Comparison of ENCODE assay signal across 8 mouse cellular contexts in genomic region chr11:78535376-78536079, GRCm38 (mm10). TPM values are rescaled to one million over a fixed set of nuclear protein-coding genes. Genes with fewer than 3 reads are reported as not detected.
DNase-seq lines count a peak whose midpoint lies in the region; ATAC-seq lines count a peak whose summit lies in the region.

No protein-coding gene starts in this region.

- peak; percentile 20 for DNase-seq in c-Kit-negative CD71-positive TER-119-positive erythroid progenitor cells, embryonic 14.5 days (ENCODE audit: low read depth, low spot score)
- peak; percentile 84 for DNase-seq in lung, postnatal 25 days (ENCODE audit: low spot score)
- no peak for DNase-seq in layer of hippocampus, postnatal 10 days (ENCODE audit: low spot score in 2 of 2)
- DNase-seq in spleen, adult 18-20 months = no peak

- peak overlapping the region; percentile 98 for H3K4me3 ChIP-seq in megakaryocyte, embryonic 14.5 days (replicated peaks)
- H3K4me3 ChIP-seq in heart, embryonic 12.5 days = peak overlapping the region; percentile 84
- peak overlapping the region; percentile 84 for H3K4me3 ChIP-seq in kidney, embryonic 14.5 days (ENCODE audit: low read length)

- peaks cover 5% of the 10 kb centered on the region for H3K27me3 ChIP-seq in megakaryocyte, embryonic 14.5 days (replicated peaks)
- no peaks in the 10 kb centered on the region for H3K27me3 ChIP-seq in heart, embryonic 12.5 days (replicated peaks)
- H3K27me3 ChIP-seq in kidney, embryonic 14.5 days (ENCODE audit: control insufficient read depth, insufficient read depth, low read length) = no peaks in the 10 kb centered on the region

- ATAC-seq in megakaryocyte, adult 5-6 weeks (ENCODE audit: poor library complexity, severe bottlenecking) = no peak
- no peak for ATAC-seq in heart, embryonic 12.5 days (ENCODE audit: insufficient number of reproducible peaks, low FRiP score)
- peak; percentile 7; the same call in 1 of the 2 replicates for ATAC-seq in kidney, embryonic 14.5 days (ENCODE audit: low FRiP score, low TSS enrichment)

- H3K9ac ChIP-seq in heart, embryonic 12.5 days = peak overlapping the region; percentile 87
- H3K9ac ChIP-seq in kidney, embryonic 14.5 days (ENCODE audit: low read depth, low read length) = peak overlapping the region; percentile 67

- H3K4me1 ChIP-seq in megakaryocyte, embryonic 14.5 days = peaks cover 55% of the 10 kb centered on the region
- H3K4me1 ChIP-seq in heart, embryonic 12.5 days (replicated peaks) = peaks cover 32% of the 10 kb centered on the region
- H3K4me1 ChIP-seq in kidney, embryonic 14.5 days (ENCODE audit: control insufficient read depth, insufficient read depth, low read length) = peaks cover 20% of the 10 kb centered on the region

- peak overlapping the region; percentile 79 for H3K4me2 ChIP-seq in heart, embryonic 12.5 days
- peak overlapping the region; percentile 53 for H3K4me2 ChIP-seq in kidney, embryonic 14.5 days (replicated peaks; ENCODE audit: low read depth, low read length)

- WGBS in heart, embryonic 12.5 days = 1% methylated on average over 23 of the region's 23 CpGs
- WGBS in kidney, embryonic 14.5 days = under 1% methylated on average over 23 of the region's 23 CpGs

- H3K36me3 ChIP-seq in megakaryocyte, embryonic 14.5 days (replicated peaks; ENCODE audit: low read length) = peaks cover 24% of the 10 kb centered on the region
- H3K36me3 ChIP-seq in heart, embryonic 12.5 days = peaks cover 26% of the 10 kb centered on the region
- H3K36me3 ChIP-seq in kidney, embryonic 14.5 days (ENCODE audit: control insufficient read depth, insufficient read depth, low read length) = peaks cover 19% of the 10 kb centered on the region

- no peaks in the 10 kb centered on the region for H3K9me3 ChIP-seq in megakaryocyte, embryonic 14.5 days
- H3K9me3 ChIP-seq in heart, embryonic 12.5 days (replicated peaks) = no peaks in the 10 kb centered on the region
- no peaks in the 10 kb centered on the region for H3K9me3 ChIP-seq in kidney, embryonic 14.5 days (ENCODE audit: control insufficient read depth, low read length)

- H3K27ac ChIP-seq in heart, embryonic 12.5 days (ENCODE audit: poor library complexity, severe bottlenecking) = peak overlapping the region; percentile 93
- H3K27ac ChIP-seq in kidney, embryonic 14.5 days (ENCODE audit: low read depth, low read length) = peak overlapping the region; percentile 90

RNA-seq across cellular contexts. Expression of gene Tnfaip1, which starts 0.6 kb away (rescaled TPM):
- 0.68 TPM in 1 of 2 replicates, not detected in the other for polyA plus RNA-seq in megakaryocyte, embryonic 14.5 days (2012; ENCODE audit: insufficient read depth, low replicate concordance)
- 13.2 and 13.4 TPM in 2 replicates for total RNA-seq in megakaryocyte, adult 5-6 weeks (2015)
- 6.8 and 10.2 TPM in 2 replicates for total RNA-seq in megakaryocyte, adult 5-6 weeks (2017)
- 80.1 and 83.8 TPM in 2 replicates for polyA plus RNA-seq in heart, embryonic 12.5 days (2016; fragmentation: Nextera tagmentation; extraction: Ambion mirVana)
- polyA plus RNA-seq in kidney, embryonic 14.5 days (2014; fragmentation: Nextera tagmentation; extraction: Ambion mirVana) = 77.1 and 88.9 TPM in 2 replicates
- 10 to 100 TPM; 46.3 to 47.5 TPM for total RNA-seq in layer of hippocampus, postnatal 10 days (2021)

RNA-seq across cellular contexts. Expression of gene Ift20, which starts 0.6 kb away (rescaled TPM):
- 104 and 119 TPM in 2 replicates for polyA plus RNA-seq in megakaryocyte, embryonic 14.5 days (2012; ENCODE audit: insufficient read depth, low replicate concordance)
- 80.0 and 89.7 TPM in 2 replicates for total RNA-seq in megakaryocyte, adult 5-6 weeks (2015)
- total RNA-seq in megakaryocyte, adult 5-6 weeks (2017) = 96.0 and 119 TPM in 2 replicates
- polyA plus RNA-seq in heart, embryonic 12.5 days (2016; fragmentation: Nextera tagmentation; extraction: Ambion mirVana) = 96.2 and 104 TPM in 2 replicates
- polyA plus RNA-seq in kidney, embryonic 14.5 days (2014; fragmentation: Nextera tagmentation; extraction: Ambion mirVana) = 125 and 126 TPM in 2 replicates
- 10 to 100 TPM; 74.0 to 76.6 TPM for total RNA-seq in layer of hippocampus, postnatal 10 days (2021)

RNA-seq across cellular contexts. Expression of gene Tmem97, which starts 15.0 kb away (rescaled TPM):
- 24.2 and 39.2 TPM in 2 replicates for polyA plus RNA-seq in megakaryocyte, embryonic 14.5 days (2012; ENCODE audit: insufficient read depth, low replicate concordance)
- total RNA-seq in megakaryocyte, adult 5-6 weeks (2015) = 24.9 and 25.6 TPM in 2 replicates
- 12.2 and 18.0 TPM in 2 replicates for total RNA-seq in megakaryocyte, adult 5-6 weeks (2017)
- polyA plus RNA-seq in heart, embryonic 12.5 days (2016; fragmentation: Nextera tagmentation; extraction: Ambion mirVana) = 58.4 and 65.9 TPM in 2 replicates
- 91.1 and 103 TPM in 2 replicates for polyA plus RNA-seq in kidney, embryonic 14.5 days (2014; fragmentation: Nextera tagmentation; extraction: Ambion mirVana)
- total RNA-seq in layer of hippocampus, postnatal 10 days (2021) = 10 to 100 TPM; 21.7 to 22.8 TPM

RNA-seq across cellular contexts. Expression of gene Poldip2, which starts 23.5 kb away (rescaled TPM):
- 1.8 and 16.7 TPM in 2 replicates for polyA plus RNA-seq in megakaryocyte, embryonic 14.5 days (2012; ENCODE audit: insufficient read depth, low replicate concordance)
- total RNA-seq in megakaryocyte, adult 5-6 weeks (2015) = 13.4 and 22.4 TPM in 2 replicates
- total RNA-seq in megakaryocyte, adult 5-6 weeks (2017) = 15.9 and 23.1 TPM in 2 replicates
- polyA plus RNA-seq in heart, embryonic 12.5 days (2016; fragmentation: Nextera tagmentation; extraction: Ambion mirVana) = 146 TPM in 2 replicates
- 122 and 161 TPM in 2 replicates for polyA plus RNA-seq in kidney, embryonic 14.5 days (2014; fragmentation: Nextera tagmentation; extraction: Ambion mirVana)
- total RNA-seq in layer of hippocampus, postnatal 10 days (2021) = 100 to 1,000 TPM; 116 to 126 TPM

RNA-seq across cellular contexts. Expression of gene Tmem199, which starts 23.6 kb away (rescaled TPM):
- polyA plus RNA-seq in megakaryocyte, embryonic 14.5 days (2012; ENCODE audit: insufficient read depth, low replicate concordance) = 12.0 and 12.6 TPM in 2 replicates
- total RNA-seq in megakaryocyte, adult 5-6 weeks (2015) = 18.5 and 24.4 TPM in 2 replicates
- 26.1 and 27.3 TPM in 2 replicates for total RNA-seq in megakaryocyte, adult 5-6 weeks (2017)
- polyA plus RNA-seq in heart, embryonic 12.5 days (2016; fragmentation: Nextera tagmentation; extraction: Ambion mirVana) = 49.6 and 49.9 TPM in 2 replicates
- polyA plus RNA-seq in kidney, embryonic 14.5 days (2014; fragmentation: Nextera tagmentation; extraction: Ambion mirVana) = 61.2 and 63.6 TPM in 2 replicates
- 10 to 100 TPM; 34.2 to 40.6 TPM for total RNA-seq in layer of hippocampus, postnatal 10 days (2021)

Comparison
In these comparisons a context has a peak if more than half of its experiments do, and no peak if none do; other contexts are left out.
1. DNase-seq: peak in c-Kit-negative CD71-positive TER-119-positive erythroid progenitor cells, embryonic 14.5 days (single experiment) and lung, postnatal 25 days (single experiment); none in layer of hippocampus, postnatal 10 days (0 of 2) and spleen, adult 18-20 months (0 of 2).
2. RNA of gene Tnfaip1, which starts 0.6 kb away (polyA plus RNA-seq): 77.1 to 88.9 TPM in kidney, embryonic 14.5 days and 80.1 to 83.8 TPM in heart, embryonic 12.5 days; 0.68 TPM in megakaryocyte, embryonic 14.5 days; every median in the first group is over 10 times any median in the second.
3. Peak in every context shown above with its lines, with median percentiles within 50 percentile points of each other: H3K4me3 ChIP-seq.